Mouse (Mus musculus): Measurements from ENCODE around the gene Lrp6.

Gene Lrp6

GRCm38 (mm10) chr6:134430161-134430799 is 136.5 kb downstream of the Lrp6 start:
- no peak for DNase-seq

GRCm38 (mm10) chr6:134428455-134428854 is 138.3 kb downstream of the Lrp6 start:
- DNase-seq, result no peak

- DNase-seq, result no peak
These were observed 139.6 kb downstream of the Lrp6 start for GRCm38 (mm10) chr6:134427165-134427564.

GRCm38 (mm10) chr6:134425216-134425717 is 141.5 kb downstream of the Lrp6 start:
- DNase-seq, result peak; percentile 63

GRCm38 (mm10) chr6:134421921-134422320 is 144.8 kb downstream of the Lrp6 start:
- DNase-seq, result no peak

- no peak for DNase-seq
These were observed 146.4 kb downstream of the Lrp6 start for GRCm38 (mm10) chr6:134420375-134420774.

GRCm38 (mm10) chr6:134417886-134418285 is 148.9 kb downstream of the Lrp6 start:
- no peak for DNase-seq

- no peak for DNase-seq
These were observed 150.1 kb downstream of the Lrp6 start for GRCm38 (mm10) chr6:134416556-134417105.

- no peak for DNase-seq
These were observed 152.3 kb downstream of the Lrp6 start for GRCm38 (mm10) chr6:134414532-134414883.

- no peak for DNase-seq
These were observed 152.8 kb downstream of the Lrp6 start for GRCm38 (mm10) chr6:134413706-134414531.

GRCm38 (mm10) chr6:134407226-134407625 is 159.5 kb downstream of the Lrp6 start:
- no peak for DNase-seq

- DNase-seq, result no peak
These were observed 163.1 kb downstream of the Lrp6 start for GRCm38 (mm10) chr6:134403684-134404070.

GRCm38 (mm10) chr6:134402914-134403683 is 163.7 kb downstream of the Lrp6 start:
- DNase-seq, result peak; percentile 52

All from right cerebral cortex, postnatal 25 days (tissue).